Mouse (Mus musculus) lung, embryonic 14.5 days (tissue): ENCODE results near the gene Xrcc3. TPM values are rescaled to one million over a fixed set of nuclear protein-coding genes. Genes with fewer than 3 reads are reported as not detected.

Experiments
- ATAC-seq: fragments of 200-750 bp; cut with Nextera tagmentation; 2 replicates; pipeline ENCODE4 v1.8.0; 2017; ENCODE audit warnings: mild to moderate bottlenecking, moderate TSS enrichment, moderate library complexity; ENCODE audit not compliant: insufficient read depth
- DNase-seq: peaks from one replicate; pipeline ENCODE4 v3.0.0-alpha.2; 2015
- H3K27ac ChIP-seq: fragments of 300-500 bp; sonication (generic); 2 replicates; pipeline ENCODE4 v1.5.1; 2014; ENCODE audit warnings: low read depth, mild to moderate bottlenecking, moderate library complexity
- H3K27me3 ChIP-seq: fragments of 300-500 bp; sonication (generic); 2 replicates; pipeline ENCODE4 v1.6.1; 2014; ENCODE audit warnings: low read length, control low read depth; ENCODE audit not compliant: insufficient read depth
- H3K36me3 ChIP-seq: fragments of 300-500 bp; sonication (generic); 2 replicates; pipeline ENCODE4 v1.6.1; 2014; ENCODE audit warnings: control low read depth; ENCODE audit not compliant: insufficient read depth
- H3K4me1 ChIP-seq: fragments of 300-500 bp; sonication (generic); 2 replicates; pipeline ENCODE4 v1.6.1; 2014; ENCODE audit warnings: antibody characterized with exemption, control low read depth; ENCODE audit not compliant: insufficient read depth
- H3K4me2 ChIP-seq: fragments of 300-500 bp; sonication (generic); 2 replicates; pipeline ENCODE4 v1.6.1; 2014; ENCODE audit warnings: mild to moderate bottlenecking
- H3K4me3 ChIP-seq: fragments of 300-500 bp; sonication (generic); 2 replicates; pipeline ENCODE4 v1.5.1; 2014; ENCODE audit warnings: low read depth, low read length
- H3K9ac ChIP-seq: fragments of 300-500 bp; sonication (generic); 2 replicates; pipeline ENCODE4 v1.6.1; 2014
- H3K9me3 ChIP-seq: fragments of 300-500 bp; sonication (generic); 2 replicates; pipeline ENCODE4 v1.6.1; 2016; ENCODE audit warnings: low read depth, low read length, control low read depth
- CTCF ChIP-seq: IDR thresholded peaks from 2 replicates; pipeline ENCODE4 v1.5.1; 2016; ENCODE audit warnings: antibody characterized with exemption, low read depth
- WGBS: fragments of 180-500 bp; shearing (Covaris S2); extraction: QIAGEN DNeasy Blood & Tissue Kit; methylation state at CpG from one replicate; pipeline ENCODE4 v1.1.7; 2014; 5-methylcytosine and 5-hydroxymethylcytosine counted together
- polyA plus RNA-seq: library from polyadenylated mRNA; unstranded; fragments of >200 nt; fragmentation: Nextera tagmentation; extraction: Ambion mirVana; gene quantifications from 2 replicates; pipeline ENCODE4 v1.2.1, GENCODE M21; 2014

Xrcc3 gene
- polyA plus RNA-seq, 1 experiment from 2014 or later, result 15.7 TPM

DNA sequence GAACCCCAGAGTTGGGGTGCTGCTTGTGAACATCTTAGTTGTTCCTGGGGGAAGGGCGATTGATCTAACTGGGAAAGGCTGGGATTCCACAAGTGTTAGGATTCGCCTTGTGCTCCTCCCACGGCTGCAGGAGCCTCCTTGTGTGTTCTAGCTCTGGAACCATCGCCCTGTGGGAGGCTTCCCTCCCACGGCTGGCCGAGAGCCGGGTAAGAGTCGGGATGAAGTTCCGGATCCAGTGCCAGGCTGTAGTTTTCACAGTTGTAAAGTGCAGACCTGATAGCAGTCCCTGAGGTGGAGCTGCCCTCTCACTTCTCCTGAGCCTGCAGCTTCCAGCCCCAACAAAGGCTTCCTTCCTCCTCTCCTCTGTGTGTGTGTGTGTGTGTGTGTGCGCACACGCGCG lies 2.9 kb upstream of the Xrcc3 start:
- H3K9ac ChIP-seq, result peak overlapping the region; percentile 5; the same call in 1 of the 2 replicates
- H3K4me3 ChIP-seq, result no peak overlapping the region
- H3K36me3 ChIP-seq, result peaks cover 6% of the 10 kb centered on the region
- H3K27ac ChIP-seq, result no peak overlapping the region
- WGBS, result 48% methylated on average over 13 of the region's 13 CpGs
- no peaks in the 10 kb centered on the region for H3K27me3 ChIP-seq
- ATAC-seq (no peak), DNase-seq (peak; percentile 38)
- peak overlapping the region; percentile 73 for H3K4me2 ChIP-seq
- H3K9me3 ChIP-seq, result no peaks in the 10 kb centered on the region
- TF ChIP-seq CTCF, result no peak
- peaks cover 24% of the 10 kb centered on the region for H3K4me1 ChIP-seq

DNA sequence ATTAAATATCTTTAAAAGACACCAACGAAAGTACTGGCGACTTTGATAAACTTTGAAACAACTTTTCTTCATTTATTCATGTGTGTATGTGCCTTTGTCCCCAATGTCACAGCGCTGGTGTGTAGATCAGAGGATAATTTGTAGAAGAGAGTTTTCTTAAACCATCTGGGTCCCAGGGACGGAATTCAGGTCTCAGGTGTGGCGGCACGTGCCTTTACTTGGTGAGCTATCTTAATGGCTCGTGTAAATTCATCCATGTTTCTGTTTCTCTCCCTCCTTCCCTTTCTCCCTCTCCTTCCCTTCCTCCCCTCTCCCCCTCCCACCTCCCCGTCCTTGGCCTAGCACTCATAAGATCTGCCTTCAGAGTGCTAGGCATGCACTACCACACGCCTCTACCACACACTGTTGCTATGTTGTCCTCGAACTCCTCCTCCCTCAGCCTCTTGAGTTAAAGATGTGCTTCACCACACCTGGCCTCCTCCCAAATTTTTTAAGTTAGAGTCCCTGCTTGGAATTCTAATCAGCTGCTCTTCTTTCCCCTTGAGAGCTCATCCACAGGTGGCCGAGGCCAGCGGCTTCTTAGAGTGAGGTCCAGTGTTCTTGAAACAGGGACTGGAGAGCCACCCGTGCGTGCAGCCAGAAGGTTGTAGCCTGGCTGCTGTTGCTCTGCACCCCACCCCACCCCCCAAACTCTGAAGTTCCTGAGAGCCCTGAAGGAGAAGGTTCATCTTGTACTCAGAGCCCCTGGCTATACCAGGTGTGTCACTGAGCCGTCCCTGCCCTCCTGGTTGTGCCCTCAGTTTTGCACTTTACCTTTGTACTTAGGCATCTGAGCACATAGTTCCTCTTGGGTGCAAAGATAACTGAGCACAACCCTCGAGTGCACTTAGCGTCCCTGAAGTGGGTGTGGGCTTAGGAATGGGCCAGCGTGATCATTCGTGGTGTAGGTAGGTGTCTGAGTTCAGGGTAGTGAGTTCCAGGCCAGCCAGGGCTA lies 1.4 kb upstream of the Xrcc3 start:
- Histone ChIP-seq H3K27ac (peak overlapping the region; percentile 95), H3K4me3 (peak overlapping the region; percentile 76), H3K4me1 (peaks cover 24% of the 10 kb centered on the region), H3K4me2 (peak overlapping the region; percentile 73), H3K9me3 (no peaks in the 10 kb centered on the region), H3K9ac (peak overlapping the region; percentile 77), H3K36me3 (0 out of 2 replicates have a peak, but pooled peaks cover 2% of the 10 kb centered on the region), H3K27me3 (no peaks in the 10 kb centered on the region)
- WGBS, result 19% methylated on average over 19 of the region's 19 CpGs
- no peak for ATAC-seq
- peak; percentile 22 for DNase-seq
- no peak for TF ChIP-seq CTCF

DNA sequence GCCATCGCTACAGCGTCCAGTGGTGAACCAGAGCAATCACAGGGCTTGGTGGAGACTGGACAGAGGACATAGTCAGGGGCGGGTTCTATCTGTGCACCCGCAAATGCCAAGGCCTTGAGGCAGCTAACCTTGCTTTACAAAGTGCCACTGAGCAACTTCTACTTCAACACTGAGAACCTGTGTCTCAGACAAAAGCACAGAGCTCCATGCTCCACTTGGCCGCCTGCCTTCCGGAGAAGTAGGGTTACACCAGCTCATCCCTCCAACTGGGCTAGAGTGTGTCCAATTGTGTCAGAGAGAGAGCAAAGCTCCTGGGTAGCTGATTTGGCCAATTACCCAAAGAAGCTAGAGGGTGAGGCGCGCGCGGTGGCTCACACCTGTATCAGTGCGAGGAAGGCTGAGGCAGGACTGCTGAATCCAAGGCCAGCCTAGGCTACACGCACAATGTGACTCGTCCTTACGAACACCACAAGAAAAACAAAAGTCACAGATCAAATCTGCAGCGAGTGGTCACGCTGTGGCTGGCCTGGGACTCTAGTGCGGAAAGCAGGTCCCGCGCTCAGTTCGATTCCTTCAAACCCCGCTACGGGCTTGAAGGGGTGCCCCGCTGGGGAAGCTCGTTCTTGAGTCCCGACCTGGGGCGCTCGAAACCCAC lies 435 bp downstream of the Xrcc3 start:
- peaks cover 17% of the 10 kb centered on the region for H3K36me3 ChIP-seq
- peak overlapping the region; percentile 76 for H3K4me3 ChIP-seq
- peaks cover 28% of the 10 kb centered on the region for H3K4me1 ChIP-seq
- 3% methylated on average over 27 of the region's 27 CpGs for WGBS
- peak; percentile 12 for DNase-seq
- no peak overlapping the region for H3K27ac ChIP-seq
- TF ChIP-seq CTCF, result no peak
- 0 out of 2 replicates have a peak, but pooled peaks have one; percentile 0 for ATAC-seq
- no peaks in the 10 kb centered on the region for H3K9me3 ChIP-seq
- no peaks in the 10 kb centered on the region for H3K27me3 ChIP-seq
- peak overlapping the region; percentile 62 for H3K4me2 ChIP-seq
- peak overlapping the region; percentile 66 for H3K9ac ChIP-seq

DNA sequence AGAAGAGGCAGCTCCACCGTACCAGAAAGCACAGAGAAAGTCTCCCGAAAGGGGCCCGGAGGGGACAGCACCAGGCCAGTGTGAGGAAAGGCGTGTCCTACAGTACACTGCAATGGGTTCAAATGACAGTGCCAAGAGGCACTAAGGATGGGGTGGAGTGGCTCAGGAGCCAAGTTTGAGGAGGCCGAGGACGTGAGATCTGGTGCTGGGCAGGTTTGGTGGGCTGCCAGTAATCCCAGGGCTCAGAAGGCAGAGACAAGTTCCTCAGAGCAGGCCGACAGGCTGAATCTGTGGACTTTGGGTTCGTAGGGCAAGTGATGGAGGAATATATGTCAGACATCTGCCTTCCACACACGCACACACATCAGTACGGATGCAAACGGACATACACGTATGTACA lies 1.1 kb downstream of the Xrcc3 start:
- Histone ChIP-seq H3K36me3 (peaks cover 23% of the 10 kb centered on the region), H3K27ac (no peak overlapping the region), H3K4me1 (peaks cover 28% of the 10 kb centered on the region), H3K9me3 (no peaks in the 10 kb centered on the region), H3K27me3 (no peaks in the 10 kb centered on the region), H3K4me3 (peak overlapping the region; percentile 76), H3K9ac (peak overlapping the region; percentile 66), H3K4me2 (peak overlapping the region; percentile 62)
- DNase-seq (no peak), ATAC-seq (no peak)
- WGBS, result 53% methylated on average over 12 of the region's 12 CpGs
- TF ChIP-seq CTCF, result no peak

DNA sequence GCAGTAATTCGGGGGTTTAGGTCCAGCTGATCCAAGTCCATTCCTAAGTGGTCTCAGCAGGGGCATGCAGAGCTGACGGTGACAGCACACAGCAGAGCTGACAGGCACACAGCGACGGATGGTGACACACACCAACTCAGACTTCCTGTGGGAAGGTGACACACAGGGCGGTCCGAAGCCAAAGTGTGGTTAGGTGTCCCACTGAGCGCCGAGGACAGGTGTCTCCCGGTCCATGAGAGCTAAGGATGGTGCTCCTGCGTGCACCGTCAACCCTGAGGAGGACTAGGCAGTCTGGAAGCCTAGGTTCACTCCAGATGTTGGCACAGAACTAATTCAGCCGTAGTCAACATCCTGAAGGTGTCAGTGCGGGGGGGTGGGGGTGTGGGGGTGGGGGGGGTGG lies 1.6 kb downstream of the Xrcc3 start:
- ATAC-seq (no peak), DNase-seq (no peak)
- TF ChIP-seq CTCF, result no peak
- Histone ChIP-seq H3K4me1 (peaks cover 27% of the 10 kb centered on the region), H3K4me3 (no peak overlapping the region), H3K9ac (no peak overlapping the region), H3K27ac (no peak overlapping the region), H3K27me3 (no peaks in the 10 kb centered on the region), H3K36me3 (peaks cover 27% of the 10 kb centered on the region), H3K9me3 (no peaks in the 10 kb centered on the region), H3K4me2 (no peak overlapping the region)
- 81% methylated on average over 13 of the region's 13 CpGs for WGBS

DNA sequence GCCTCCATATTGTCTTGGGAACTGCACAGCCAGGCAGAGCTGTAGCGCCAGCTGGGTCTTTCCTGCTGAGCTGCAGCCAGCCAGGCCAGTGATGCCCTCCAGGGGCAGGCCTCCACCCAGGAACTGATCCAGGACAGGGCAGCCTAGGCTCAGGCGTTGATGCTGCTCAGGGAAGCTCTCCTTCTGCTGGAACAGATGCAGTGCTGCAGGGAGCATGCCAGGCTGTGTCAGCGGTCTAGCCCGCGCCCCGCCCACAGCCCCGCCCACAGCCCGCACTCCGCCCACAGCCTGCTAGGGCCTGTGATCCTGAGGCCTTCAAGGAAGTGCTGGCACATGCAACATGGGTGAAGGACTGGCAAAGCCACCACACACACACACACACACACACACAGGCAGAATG lies 3.9 kb downstream of the Xrcc3 start:
- peaks cover 50% of the 10 kb centered on the region for H3K36me3 ChIP-seq
- no peaks in the 10 kb centered on the region for H3K9me3 ChIP-seq
- DNase-seq (peak; percentile 83), ATAC-seq (peak; percentile 23; the same call in 1 of the 2 replicates)
- peaks cover 11% of the 10 kb centered on the region; the same call in 1 of the 2 replicates for H3K4me1 ChIP-seq
- no peaks in the 10 kb centered on the region for H3K27me3 ChIP-seq
- peak overlapping the region; percentile 36 for H3K9ac ChIP-seq
- 0 out of 2 replicates have a peak overlapping the region, but pooled peaks have one; percentile 36 for H3K27ac ChIP-seq
- TF ChIP-seq CTCF, result peak; percentile 41; the same call in 1 of the 2 replicates
- H3K4me3 ChIP-seq, result no peak overlapping the region
- no peak overlapping the region for H3K4me2 ChIP-seq
- 8% methylated on average over 9 of the region's 9 CpGs for WGBS

DNA sequence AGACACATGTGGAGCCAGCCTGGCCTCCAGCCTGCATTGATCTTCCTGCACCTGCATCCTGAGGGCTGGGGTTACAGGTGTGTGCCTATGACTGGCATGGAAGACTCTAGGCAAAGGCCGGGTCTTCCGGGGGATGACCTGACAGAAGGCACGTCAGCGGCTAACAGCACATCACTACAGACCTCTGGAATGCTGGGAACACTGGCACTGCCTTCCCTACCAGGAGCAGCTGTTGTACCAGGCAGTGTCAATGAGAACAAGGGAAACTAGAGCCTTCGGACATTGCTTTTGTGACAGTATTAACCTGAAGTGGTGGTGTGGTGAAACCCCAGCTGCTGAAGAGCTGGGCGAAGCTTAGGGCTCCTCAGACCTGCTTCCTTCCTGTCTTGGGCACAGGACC lies 4.9 kb downstream of the Xrcc3 start:
- H3K4me2 ChIP-seq, result no peak overlapping the region
- ATAC-seq, result no peak
- no peak for DNase-seq
- H3K27ac ChIP-seq, result no peak overlapping the region
- peaks cover 59% of the 10 kb centered on the region for H3K36me3 ChIP-seq
- TF ChIP-seq CTCF, result no peak
- peaks cover 11% of the 10 kb centered on the region; the same call in 1 of the 2 replicates for H3K4me1 ChIP-seq
- 89% methylated on average over 6 of the region's 6 CpGs for WGBS
- H3K27me3 ChIP-seq, result no peaks in the 10 kb centered on the region
- no peak overlapping the region for H3K9ac ChIP-seq
- H3K9me3 ChIP-seq, result no peaks in the 10 kb centered on the region
- H3K4me3 ChIP-seq, result no peak overlapping the region
